Mouse (Mus musculus): ENCODE results near the gene Mast4.

Mast4 gene

DNA sequence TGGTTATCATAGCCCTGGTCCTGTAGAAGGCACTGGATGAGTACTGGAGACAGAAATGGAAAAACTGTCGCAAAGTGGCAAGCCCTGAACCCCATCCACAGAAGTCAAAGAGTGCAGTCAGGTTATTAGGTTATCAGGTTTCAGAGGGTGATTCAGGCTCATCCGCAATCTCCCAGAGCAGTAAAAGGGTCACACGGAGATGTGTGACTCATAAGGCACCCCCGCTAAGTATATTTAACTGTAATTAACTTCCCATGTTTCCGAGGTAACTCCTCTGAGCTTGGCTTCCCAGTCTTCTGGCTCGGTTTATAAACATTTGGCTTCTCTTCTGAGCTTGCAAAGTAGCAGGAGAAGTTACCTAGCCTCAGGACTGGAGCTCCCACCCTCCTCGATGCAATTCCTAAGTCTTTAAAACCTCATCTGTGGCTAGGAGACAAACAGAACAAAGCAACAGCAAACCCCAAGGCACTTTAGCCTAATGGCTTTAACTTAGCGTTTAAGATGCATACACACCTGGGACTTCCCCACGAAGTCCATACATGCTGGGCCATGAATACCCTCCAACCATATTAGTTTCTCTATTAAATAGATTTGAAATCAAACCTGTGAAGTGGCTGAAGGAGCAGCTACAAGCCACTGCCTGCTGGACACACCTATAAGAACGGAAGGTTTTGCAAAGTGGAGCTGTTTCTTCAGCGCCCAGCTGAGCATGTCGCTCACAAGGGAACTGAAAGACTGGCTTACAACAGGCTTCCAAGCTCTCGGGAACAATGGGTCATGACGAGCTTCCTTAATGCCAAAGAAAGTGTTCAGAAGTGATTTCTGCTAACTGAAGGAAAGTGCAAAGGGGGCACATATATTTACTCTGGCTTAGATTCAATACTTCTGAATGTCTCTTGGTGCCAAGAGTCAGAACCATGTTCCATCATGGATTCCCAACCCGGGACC lies 439.7 kb downstream of the Mast4 start:
- no peak for DNase-seq (ENCODE audit: low read depth, low spot score)

DNA sequence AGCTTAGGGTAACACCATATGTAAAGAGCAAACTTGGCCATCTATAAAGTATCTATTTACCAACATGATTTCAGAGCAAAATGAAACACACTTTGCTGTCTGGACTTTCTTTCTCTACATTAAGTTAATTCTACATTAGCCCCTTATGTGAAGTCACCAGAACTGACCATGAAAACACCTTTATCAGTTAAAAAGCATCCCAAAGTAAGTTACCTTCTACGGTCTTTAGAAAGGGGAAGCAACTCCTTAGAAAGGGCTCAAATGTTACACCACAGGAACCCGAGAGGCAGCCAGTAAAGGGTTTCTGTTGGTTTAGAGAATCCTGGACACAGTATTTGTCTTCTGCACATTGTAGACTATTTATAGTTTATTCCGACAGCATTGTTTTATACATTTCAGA lies 441.5 kb downstream of the Mast4 start:
- no peak for DNase-seq (ENCODE audit: low read depth, low spot score)

DNA sequence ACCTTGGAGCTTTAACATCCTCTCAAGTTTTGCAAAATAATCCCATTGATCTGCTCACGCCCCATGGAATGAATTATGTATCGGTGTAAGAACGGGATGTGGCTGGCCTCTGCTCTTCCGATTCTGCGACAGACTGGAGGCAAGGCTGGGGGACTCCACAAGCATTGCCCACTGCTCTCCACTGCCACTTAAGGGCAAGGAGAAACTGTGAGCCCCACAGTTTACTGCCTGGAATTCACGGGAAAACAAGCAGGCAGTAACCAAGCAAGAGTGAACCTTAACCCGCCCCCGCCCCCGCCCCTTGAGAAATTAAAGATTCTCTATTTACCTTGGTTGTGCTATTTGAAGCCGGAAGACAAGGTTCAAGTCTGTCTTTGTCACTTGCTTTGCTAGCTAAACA lies 444.3 kb downstream of the Mast4 start:
- DNase-seq (ENCODE audit: low read depth, low spot score) = no peak

DNA sequence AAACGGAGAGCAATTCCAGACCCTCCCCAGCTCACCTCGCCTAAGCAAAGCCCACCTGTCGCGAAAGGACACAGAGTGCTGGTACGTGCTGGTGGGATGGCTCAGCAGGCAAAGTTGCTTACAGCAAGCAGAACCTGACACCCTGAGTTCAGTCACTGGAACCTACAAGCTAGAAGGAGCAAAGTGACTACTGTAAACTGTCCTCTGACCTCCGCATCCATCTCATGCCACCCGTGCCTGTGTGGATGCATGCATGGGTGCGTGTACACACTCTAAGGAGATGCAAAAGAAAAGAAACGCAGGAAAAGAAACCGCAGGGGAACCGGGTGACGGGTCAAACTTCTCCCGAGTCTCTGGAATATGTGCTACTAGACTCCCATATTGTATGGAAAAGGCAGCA lies 444.8 kb downstream of the Mast4 start:
- no peak for DNase-seq (ENCODE audit: low read depth, low spot score)

DNA sequence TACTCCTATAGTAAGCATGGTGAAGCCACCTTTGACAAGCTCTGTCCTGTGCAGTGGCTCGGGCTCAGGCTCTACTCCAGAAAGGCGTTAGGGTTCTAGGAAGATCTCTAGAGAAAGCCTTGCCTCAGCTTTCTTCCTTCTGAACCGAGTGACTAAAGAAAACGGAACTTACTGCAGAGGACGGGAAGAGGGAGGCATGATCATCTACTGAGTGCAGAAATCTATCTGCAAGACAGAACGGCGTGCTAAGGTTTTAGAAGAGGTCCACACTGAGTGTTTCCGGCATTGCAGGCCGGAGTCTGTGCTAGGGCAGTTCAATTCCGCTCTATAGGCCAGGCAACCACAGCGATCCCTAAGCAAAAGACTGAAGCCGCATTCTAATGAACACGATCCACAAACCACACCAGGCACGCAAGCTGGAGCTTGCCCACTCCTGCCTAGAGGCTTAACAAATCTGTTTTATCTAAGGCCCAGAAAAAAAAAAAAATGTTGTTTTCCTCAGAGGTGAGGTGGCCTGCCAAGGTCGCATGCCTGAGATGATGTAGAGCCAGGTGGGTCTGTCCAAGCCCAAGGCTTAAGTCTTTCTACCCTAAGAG lies 445.3 kb downstream of the Mast4 start:
- no peak for DNase-seq (ENCODE audit: low read depth, low spot score)

DNA sequence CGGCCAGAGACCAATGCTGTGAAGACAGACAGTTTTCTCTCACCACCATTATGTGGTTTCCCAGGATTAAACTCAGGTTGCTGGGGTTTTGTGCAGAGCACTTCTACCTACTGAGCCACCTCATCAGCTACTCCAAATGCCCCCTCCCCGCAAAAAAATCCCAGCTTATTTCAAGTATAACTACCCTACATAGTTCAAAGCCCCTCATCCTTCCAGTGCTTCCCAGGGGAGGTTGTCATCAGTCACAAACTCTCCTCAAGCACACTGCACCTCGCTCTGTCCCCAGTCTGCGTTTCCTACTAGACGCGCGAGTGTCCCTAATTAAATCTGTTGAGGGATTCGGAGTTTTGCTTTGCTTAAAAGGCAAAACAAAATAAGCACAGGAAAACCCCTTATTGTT lies 446.1 kb downstream of the Mast4 start:
- DNase-seq (ENCODE audit: low read depth, low spot score) = no peak

DNA sequence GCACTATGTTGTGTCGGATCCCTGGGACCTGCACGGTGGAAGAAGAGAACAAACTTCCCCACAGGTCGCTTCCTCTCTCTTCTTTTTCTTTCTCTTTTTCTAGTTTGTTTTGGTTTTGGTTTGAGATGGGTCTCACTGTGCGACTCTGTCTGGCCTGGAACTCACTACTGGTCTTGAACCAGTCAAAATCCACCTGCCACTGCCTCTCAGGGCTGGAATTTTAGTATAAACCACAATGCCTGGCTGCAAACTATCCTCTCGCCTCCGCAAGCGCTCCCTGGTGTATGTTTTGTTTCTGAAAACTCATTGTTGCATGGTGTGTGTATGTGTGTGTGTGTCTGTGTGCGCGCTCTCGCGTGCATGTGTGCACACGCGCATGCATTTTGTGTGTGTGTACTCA lies 446.8 kb downstream of the Mast4 start:
- DNase-seq (ENCODE audit: low read depth, low spot score) = no peak

DNA sequence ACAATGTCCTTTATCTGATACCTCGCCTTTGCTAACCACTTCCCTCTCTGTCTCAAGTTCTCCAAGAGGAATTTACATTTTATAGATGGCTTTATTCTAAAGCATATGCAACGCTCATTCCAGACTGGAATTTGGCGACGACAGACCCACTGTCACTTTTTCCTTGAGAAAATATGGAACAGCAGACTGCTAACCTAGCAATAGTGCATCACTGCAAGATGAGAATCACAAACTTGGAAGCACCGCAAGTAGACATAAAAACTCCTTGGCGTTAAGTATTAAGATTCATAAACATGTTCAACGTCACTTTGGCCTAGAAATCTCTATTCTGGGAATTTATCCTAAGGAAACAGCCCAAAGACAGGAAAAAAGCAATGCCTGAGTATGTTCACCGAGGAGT lies 447.5 kb downstream of the Mast4 start:
- no peak for DNase-seq (ENCODE audit: low read depth, low spot score)

DNA sequence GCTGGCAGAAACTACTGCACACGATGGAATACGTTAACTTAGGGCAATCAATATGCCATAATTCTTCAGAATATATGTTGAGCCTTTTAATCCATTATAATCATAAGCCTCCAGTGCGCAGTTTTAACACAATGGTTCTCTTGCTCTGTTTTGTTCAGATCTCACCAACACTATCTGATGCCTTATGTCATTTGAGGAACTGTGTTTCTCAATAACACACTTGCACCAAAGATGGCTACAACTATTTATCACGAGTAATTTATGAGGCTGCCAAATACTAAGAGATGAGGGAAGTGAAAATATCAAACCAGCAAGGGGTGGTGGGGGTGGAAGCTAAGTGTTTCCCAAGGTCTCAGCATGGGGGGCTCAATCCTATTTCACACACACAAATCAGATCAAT lies 448.1 kb downstream of the Mast4 start:
- no peak for DNase-seq (ENCODE audit: low read depth, low spot score)

DNA sequence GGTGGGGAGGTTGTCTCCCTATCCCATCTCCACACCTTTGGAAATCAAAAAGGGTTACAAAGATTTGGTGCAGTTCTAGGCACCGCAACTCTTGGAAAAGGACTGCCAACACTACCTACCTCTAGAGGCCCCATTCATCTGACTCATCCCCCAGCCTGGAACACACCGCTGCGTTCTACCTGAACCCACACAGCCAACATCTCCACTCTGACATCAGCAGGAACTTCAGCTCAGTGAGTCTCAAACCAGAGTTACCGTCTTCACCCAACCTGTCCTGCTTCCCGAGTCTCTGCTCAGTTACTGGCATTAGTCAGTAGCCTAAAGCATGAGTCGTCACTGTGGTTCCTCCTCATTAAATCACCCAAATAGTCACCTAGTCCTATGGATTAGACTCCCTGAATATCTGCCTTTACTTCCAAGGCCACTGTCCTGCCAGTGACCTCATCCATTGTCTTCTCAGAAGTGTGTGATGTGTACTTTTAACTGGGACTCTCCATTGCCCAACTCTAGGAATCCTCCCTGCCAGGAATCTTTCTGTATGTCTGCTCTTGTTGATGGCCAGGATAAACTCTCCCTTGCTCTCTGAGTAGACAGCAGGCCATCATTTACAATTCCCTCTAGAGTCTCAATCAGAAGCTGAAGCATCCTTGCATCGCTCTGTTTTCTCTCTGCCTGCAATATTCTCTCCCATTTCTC lies 453.8 kb downstream of the Mast4 start:
- DNase-seq (ENCODE audit: low read depth, low spot score) = no peak

DNA sequence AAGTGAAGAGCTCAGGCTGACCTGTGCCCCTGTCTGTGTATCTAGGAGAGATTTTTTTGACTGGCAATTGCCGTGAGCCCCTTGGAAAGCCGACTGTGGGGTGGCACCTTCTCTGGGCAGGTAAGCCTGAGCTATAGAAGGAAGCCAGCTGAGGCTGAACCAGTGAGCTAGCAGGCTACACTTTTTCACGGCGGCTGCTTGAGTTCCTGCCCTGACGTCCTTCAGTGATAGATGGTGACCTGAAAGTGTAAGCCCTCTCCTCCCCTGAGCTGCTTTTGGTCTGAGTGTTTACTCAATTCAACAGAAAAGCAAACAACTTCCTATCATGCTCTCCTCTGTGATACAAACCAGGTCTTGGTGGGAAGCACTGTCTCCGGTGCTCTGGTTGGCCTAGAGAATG lies 455.7 kb downstream of the Mast4 start:
- DNase-seq (ENCODE audit: low read depth, low spot score) = no peak

DNA sequence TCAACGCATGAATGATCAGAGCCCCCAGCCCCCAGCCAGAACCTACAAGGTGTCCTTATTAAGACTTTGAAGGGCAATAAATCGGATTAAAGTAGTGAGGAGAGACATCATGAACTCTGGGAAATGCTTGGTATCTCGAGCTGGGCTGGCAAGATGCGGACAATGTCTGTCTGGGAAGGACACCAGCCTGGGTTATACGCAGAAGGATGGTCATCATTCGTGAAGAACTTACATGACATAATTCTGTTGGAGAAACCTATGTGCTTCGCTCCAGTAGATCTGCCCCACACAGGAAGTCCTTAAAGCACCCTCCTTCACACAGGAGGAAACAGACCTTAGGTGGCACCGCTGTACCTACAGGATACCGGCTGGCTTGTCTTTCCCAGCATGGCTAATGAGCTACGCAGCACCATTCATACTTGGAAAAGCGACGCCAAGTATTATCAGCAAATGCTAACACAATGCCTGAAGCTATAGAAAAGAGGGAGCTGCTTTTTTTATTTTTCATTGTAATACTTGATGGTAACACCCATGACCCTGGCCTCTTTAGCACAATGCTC lies 456.5 kb downstream of the Mast4 start:
- DNase-seq (ENCODE audit: low read depth, low spot score) = no peak

DNA sequence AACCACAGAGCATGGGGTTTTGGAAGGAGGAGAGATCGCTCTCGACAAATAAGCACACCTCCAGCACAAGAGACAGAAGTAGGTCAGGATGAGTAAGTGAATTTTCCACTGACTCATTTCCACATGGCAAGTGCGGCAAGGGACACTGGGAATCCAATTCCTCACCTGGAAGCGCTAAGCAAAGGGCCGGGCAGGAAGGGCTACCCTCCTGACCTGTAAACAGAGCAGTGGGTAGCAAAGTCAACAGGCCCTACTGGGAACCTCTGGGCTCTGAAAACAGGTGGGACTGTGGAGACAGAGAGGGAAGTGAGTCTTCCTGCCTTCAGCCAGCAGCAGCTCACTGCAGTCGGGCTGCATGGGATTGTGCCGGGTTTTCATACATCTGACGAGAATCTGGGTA lies 457.1 kb downstream of the Mast4 start:
- no peak for DNase-seq (ENCODE audit: low read depth, low spot score)

DNA sequence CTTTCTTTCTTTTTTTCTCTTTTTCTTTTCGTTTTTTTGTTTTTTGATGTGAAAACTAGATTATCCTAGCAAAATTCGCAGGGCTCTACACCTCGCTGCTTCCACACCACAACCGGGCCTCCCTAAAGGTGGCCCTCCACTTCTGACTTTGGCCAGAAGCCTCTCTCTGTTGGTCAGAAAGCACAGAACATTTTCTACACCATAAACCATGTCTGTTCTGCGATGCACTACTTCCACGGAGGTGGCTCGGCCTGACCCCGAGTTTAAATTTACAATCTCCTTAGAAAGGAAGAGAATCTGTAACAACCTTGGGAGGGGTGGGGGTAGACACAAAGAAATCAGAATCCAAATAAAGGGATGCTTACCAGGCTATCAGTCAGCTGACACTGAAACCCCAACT lies 458.8 kb downstream of the Mast4 start:
- DNase-seq (ENCODE audit: low read depth, low spot score) = no peak

DNA sequence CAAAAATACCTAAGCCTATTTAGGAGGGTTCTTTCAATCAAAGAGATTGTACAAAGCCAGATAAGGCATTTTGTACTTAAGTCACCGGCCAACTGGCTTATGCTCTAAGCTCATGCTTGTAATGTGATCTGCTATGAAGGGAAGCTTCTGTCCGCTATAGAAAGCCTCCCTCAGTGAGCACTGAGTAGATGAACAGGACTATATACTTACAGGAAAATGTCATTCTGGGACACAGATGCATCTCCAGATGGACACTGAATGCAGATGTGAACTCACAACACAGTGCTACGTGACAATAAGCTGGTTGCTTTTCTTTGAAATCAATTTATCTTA lies 459.2 kb downstream of the Mast4 start:
- DNase-seq (ENCODE audit: low read depth, low spot score) = no peak

DNA sequence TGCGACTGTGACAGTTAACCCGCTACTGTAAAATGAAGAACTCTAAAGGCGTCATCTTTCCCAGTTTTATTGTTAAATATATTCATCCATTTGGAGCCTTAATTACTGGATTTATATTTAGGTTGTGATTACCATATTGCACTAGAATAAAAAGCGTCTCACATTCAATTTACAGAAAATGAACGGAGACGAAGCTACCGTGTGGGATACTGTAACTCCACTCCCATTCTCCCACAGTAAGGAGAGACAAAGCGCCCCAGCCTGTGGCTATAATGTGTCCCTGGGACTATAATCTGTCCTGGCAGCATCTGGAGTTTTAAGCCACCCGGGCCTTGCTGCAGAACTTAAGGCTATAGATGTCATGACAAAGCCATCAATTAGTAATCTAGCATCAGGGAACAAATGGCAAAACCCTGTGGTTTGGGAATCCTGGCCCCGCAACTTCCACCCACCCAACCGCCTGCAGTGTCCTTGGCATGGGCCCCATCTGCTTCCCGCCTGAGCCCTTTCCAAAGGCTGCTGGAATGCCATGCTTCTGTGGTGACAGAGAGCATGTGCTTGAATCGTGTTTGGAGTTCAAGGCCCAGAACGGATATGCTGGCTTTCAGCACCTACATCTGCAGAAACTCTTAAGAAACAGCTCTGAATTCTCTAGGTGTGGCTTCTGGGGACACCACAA lies 459.7 kb downstream of the Mast4 start:
- DNase-seq (ENCODE audit: low read depth, low spot score) = no peak

DNA sequence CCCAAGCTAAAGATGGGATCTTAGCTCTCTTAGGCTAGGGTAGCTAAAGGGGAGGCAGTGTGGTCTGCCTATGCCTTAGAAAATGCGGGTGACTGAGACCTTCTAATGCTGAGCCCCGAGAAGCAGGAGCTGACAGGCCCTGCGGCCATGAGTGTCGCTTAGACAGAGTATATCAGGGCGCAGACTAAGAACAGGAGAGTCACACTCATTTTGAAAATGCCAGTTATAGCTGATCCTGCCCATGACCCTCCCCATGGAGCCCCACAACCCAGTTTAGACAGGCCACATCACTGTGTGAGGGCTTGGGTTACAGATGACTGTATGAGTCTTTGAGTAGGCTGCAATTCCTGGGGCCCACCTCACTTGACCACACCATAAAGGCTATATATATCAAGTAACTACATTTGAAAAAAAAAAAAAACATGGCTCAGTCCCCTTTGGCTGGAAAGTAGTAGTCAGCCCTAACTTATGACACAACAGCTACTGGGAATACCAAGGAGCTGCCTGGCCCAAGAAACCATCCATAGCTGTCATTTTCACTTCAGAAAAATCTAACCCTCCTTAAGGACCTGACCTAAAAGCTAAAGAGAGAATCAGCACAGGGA lies 460.8 kb downstream of the Mast4 start:
- DNase-seq (ENCODE audit: low read depth, low spot score) = no peak

DNA sequence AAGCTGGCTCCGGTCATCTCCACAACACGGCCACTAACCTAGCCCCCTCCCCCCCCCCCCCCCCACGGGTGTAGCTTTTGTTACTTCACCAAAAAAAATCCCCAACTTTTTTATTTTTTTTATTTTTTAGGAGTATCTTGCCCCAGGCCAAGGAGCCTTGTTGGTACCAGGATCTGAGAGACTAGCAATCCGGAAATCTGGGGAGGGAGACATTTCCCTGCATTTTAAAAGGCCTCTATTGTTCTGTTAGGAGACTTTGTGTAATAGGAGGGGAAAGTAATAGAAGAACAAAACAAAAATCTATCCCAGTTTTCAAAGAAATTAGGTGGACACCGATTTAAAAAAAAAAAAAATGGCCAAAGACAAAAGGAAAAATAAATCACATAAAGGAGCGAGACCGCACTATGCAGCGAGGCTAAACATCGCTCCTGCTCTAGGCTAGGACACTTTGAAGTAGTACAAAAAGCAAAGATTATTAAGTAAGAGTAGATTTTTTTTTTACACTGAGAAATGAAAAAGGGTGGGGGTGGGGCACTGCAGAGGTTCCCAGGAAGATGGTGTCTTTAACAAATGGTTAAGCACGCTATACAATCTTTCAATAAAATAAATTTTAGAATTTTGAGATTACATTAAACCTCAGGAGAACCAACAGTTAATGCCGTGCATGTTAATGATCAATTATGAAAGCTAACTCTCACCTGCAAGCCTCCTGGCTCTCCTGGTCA lies 462.8 kb downstream of the Mast4 start:
- no peak for DNase-seq (ENCODE audit: low read depth, low spot score)

DNA sequence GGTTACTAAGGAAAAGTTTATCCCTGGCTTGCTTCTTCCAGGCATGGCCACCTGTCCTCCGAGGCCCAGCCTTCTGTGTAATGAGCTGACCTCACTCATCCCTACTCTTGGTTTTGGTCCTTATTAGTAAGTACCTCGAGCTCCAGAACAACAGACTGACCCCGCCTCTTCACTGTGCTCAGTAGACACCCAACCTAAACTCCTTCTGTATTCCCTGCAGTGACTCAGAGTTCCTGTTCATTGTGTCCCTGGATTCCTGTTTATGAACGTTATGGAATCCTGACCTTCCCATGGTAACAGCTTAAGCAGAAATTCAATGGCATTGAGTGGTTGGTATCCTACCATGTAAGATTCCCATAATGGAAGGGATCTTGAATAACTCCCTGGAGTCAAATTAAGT lies 464.8 kb downstream of the Mast4 start:
- no peak for DNase-seq (ENCODE audit: low read depth, low spot score)

DNA sequence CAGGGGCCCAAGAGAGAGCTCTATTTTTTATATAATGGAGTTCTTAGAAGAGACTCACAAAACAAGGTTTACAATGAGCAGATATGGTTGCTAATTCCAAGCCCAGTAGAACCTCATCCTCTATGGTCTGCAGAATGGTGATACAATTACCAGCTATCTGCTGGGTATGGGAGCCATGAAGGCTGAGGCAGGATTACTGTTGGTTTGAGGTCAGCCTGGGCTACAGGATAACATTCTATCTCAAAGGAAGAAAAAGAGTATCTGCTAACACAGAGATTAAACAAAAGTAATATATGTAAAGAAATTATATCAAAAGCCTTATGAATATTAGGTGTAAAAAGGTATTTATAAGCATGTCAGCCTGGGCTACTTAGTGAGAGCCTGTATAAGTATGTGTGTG lies 467.5 kb downstream of the Mast4 start:
- DNase-seq (ENCODE audit: low read depth, low spot score) = no peak
